Mouse (Mus musculus): ENCODE results near the gene Lrrc71. TPM values are rescaled to one million over a fixed set of nuclear protein-coding genes. Genes with fewer than 3 reads are reported as not detected.

The Lrrc71 gene
- polyA plus RNA-seq, 1 experiment: 0.31 TPM

- 65% methylated on average over 10 of the region's 10 CpGs for WGBS
- no peak for DNase-seq (ENCODE audit: low read depth, low spot score)
Observed at GRCm38 (mm10) chr3:87765091-87765490, 16.7 kb upstream of the Lrrc71 start.

- DNase-seq (ENCODE audit: low read depth, low spot score): no peak
- 44% methylated on average over 10 of the region's 10 CpGs for WGBS
Observed at GRCm38 (mm10) chr3:87764506-87764905, 16.1 kb upstream of the Lrrc71 start.

GRCm38 (mm10) chr3:87763683-87764289 is 15.4 kb upstream of the Lrrc71 start:
- WGBS: 13% methylated on average over 15 of the region's 15 CpGs
- no peak for DNase-seq (ENCODE audit: low read depth, low spot score)

GRCm38 (mm10) chr3:87763202-87763601 is 14.8 kb upstream of the Lrrc71 start:
- no peak for DNase-seq (ENCODE audit: low read depth, low spot score)
- WGBS: 50% methylated on average over 4 of the region's 4 CpGs

- no peak for DNase-seq (ENCODE audit: low read depth, low spot score)
- WGBS: 36% methylated on average over 20 of the region's 20 CpGs
Observed at GRCm38 (mm10) chr3:87761408-87762375, 13.3 kb upstream of the Lrrc71 start.

GRCm38 (mm10) chr3:87758641-87759040 is 10.2 kb upstream of the Lrrc71 start:
- DNase-seq (ENCODE audit: low read depth, low spot score): no peak
- 54% methylated on average over 4 of the region's 5 CpGs for WGBS

- DNase-seq (ENCODE audit: low read depth, low spot score): no peak
- 80% methylated on average over 20 of the region's 20 CpGs for WGBS
Observed at GRCm38 (mm10) chr3:87756488-87756887, 8.1 kb upstream of the Lrrc71 start.

- WGBS: 8% methylated on average over 24 of the region's 24 CpGs
- no peak for DNase-seq (ENCODE audit: low read depth, low spot score)
Observed at GRCm38 (mm10) chr3:87755964-87756363, 7.5 kb upstream of the Lrrc71 start.

- DNase-seq (ENCODE audit: low read depth, low spot score): no peak
- 88% methylated on average over 13 of the region's 13 CpGs for WGBS
Observed at GRCm38 (mm10) chr3:87753829-87754228, 5.4 kb upstream of the Lrrc71 start.

GRCm38 (mm10) chr3:87752567-87752966 is 4.1 kb upstream of the Lrrc71 start:
- WGBS: 85% methylated on average over 3 of the region's 3 CpGs
- no peak for DNase-seq (ENCODE audit: low read depth, low spot score)

- 93% methylated on average over 12 of the region's 12 CpGs for WGBS
- DNase-seq (ENCODE audit: low read depth, low spot score): no peak
Observed at GRCm38 (mm10) chr3:87749977-87750376, 1.6 kb upstream of the Lrrc71 start.

- 10% methylated on average over 5 of the region's 5 CpGs for WGBS
- DNase-seq (ENCODE audit: low read depth, low spot score): no peak
Observed at GRCm38 (mm10) chr3:87749036-87749435, 611 bp upstream of the Lrrc71 start.

GRCm38 (mm10) chr3:87745036-87745659 is 3.3 kb downstream of the Lrrc71 start:
- 26% methylated on average over 18 of the region's 18 CpGs for WGBS
- DNase-seq (ENCODE audit: low read depth, low spot score): no peak

GRCm38 (mm10) chr3:87743927-87744326 is 4.5 kb downstream of the Lrrc71 start:
- WGBS: 69% methylated on average over 4 of the region's 4 CpGs

GRCm38 (mm10) chr3:87742735-87743134 is 5.7 kb downstream of the Lrrc71 start:
- WGBS: 80% methylated on average over 16 of the region's 16 CpGs
- no peak for DNase-seq (ENCODE audit: low read depth, low spot score)

More at GRCm38 (mm10) chr3:87743927-87744326, 4.5 kb downstream of the Lrrc71 start:
- DNase-seq (ENCODE audit: low read depth, low spot score): no peak

GRCm38 (mm10) chr3:87742013-87742412 is 6.4 kb downstream of the Lrrc71 start:
- DNase-seq (ENCODE audit: low read depth, low spot score): no peak
- 57% methylated on average over 3 of the region's 3 CpGs for WGBS

- DNase-seq (ENCODE audit: low read depth, low spot score): no peak
- WGBS: 68% methylated on average over 5 of the region's 5 CpGs
Observed at GRCm38 (mm10) chr3:87738906-87739305, 9.5 kb downstream of the Lrrc71 start.

GRCm38 (mm10) chr3:87735335-87735734 is 13.1 kb downstream of the Lrrc71 start:
- DNase-seq (ENCODE audit: low read depth, low spot score): no peak
- 84% methylated on average over 9 of the region's 9 CpGs for WGBS

- DNase-seq (ENCODE audit: low read depth, low spot score): no peak
- 93% methylated on average over 11 of the region's 11 CpGs for WGBS
Observed at GRCm38 (mm10) chr3:87733984-87734761, 14.3 kb downstream of the Lrrc71 start.

- DNase-seq (ENCODE audit: low read depth, low spot score): no peak
- WGBS: 82% methylated on average over 4 of the region's 4 CpGs
Observed at GRCm38 (mm10) chr3:87733098-87733497, 15.3 kb downstream of the Lrrc71 start.
